Mouse (Mus musculus) gastrocnemius, adult 2 months (tissue): ENCODE data around the gene Cfap298. TPM values are rescaled to one million over a fixed set of nuclear protein-coding genes. Genes with fewer than 3 reads are reported as not detected.

Experiments used
- DNase-seq: peaks from one replicate; pipeline ENCODE4 v3.0.0; 2022
- H3K27ac ChIP-seq: fragments of 200-600 bp; 2 replicates; pipeline ENCODE4 v1.8.1; 2022; ENCODE audit warnings: mild to moderate bottlenecking
- H3K4me3 ChIP-seq: fragments of 200-600 bp; 2 replicates; pipeline ENCODE4 v1.8.1; 2022; ENCODE audit warnings: mild to moderate bottlenecking, moderate library complexity
- CTCF ChIP-seq: fragments of 200-600 bp; IDR thresholded peaks from 2 replicates; pipeline ENCODE4 v1.8.1; 2022; ENCODE audit warnings: antibody characterized with exemption, mild to moderate bottlenecking, moderate library complexity
- intact Hi-C: fragments of 180-260 bp; cut with DNase I; formaldehyde crosslinking; loops from one replicate; pipeline ENCODE4 v1.15.1; 2025
- microRNA-seq: library from miRNA; unstranded; fragments of <30 nt; microRNA quantifications from one replicate; pipeline ENCODE4 v1.2.0, GENCODE M21; 2021
- total RNA-seq, 2 experiments: library from RNA; stranded (reverse); gene quantifications; 2 replicates each; pipeline ENCODE4 v1.2.3; 2021

Gene Cfap298
- total RNA-seq, 2 experiments from 2014 or later: 33.1 to 33.8 TPM

DNA sequence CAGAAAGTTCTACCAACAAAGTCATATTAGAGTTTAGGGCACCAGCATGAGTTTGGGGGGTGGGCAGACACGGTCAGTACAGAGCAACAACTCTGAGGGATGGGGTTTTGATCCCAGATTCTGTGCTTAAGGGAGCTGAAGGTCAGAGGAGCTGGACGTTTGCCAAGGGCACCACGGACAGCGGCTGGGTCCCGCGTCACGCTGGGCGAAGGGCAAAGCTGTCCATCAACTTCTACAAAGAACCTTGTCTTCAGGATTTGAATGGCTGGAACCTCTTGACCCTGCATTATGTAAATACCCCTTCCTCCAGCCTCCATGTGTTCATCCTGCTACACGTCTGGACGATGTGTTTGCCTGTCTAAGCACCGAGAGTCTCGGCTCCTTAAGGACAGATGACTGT lies 35.4 kb downstream of the Cfap298 start:
- no peak overlapping the region for H3K27ac ChIP-seq
- no peak for TF ChIP-seq CTCF
- intact Hi-C loops: no loop called here
- no peak for DNase-seq
- no peak overlapping the region for H3K4me3 ChIP-seq

DNA sequence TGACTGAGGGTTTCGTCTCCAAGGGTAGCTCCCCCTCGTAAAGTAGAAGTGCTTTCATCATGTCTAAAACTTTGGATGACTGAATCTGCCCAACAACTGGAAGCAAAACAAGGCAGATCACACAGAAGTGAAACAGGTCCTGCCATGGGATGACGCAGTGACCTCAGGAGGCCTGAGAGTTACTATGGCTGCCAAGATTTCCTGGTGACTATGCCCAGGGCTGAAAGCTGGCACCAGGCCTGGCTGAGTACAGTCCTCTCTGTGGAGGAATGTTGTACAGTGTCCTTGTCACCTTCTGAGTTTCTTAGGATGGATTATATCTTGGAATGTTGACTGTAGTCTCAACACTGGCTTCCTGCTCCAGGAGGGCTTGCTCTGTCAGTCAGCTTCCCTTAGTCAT lies 37.3 kb downstream of the Cfap298 start:
- Histone ChIP-seq H3K27ac (no peak overlapping the region), H3K4me3 (no peak overlapping the region)
- DNase-seq: peak; percentile 54
- no peak for TF ChIP-seq CTCF
- intact Hi-C loops: no loop called here

DNA sequence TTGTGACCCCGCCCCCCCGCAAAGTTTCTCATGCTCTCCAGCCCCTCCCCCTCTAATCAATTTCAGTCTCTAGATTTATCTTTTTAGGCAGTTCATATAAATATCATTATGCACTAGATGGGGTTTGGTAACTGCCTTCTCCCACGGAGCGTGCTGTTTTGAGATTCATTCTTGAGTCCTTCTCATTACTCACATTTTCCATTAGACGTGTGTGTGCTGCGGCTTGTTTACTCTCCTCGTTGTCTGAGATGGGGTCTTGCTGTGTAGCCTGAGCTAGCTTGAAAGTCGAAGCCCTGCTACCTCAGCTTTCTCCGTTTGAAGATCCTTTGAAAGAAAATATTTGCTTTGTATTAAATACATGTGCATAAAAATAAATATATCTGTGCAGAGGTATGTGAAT lies 41.1 kb downstream of the Cfap298 start:
- Histone ChIP-seq H3K27ac (no peak overlapping the region), H3K4me3 (no peak overlapping the region)
- intact Hi-C loops: no loop called here
- no peak for DNase-seq
- no peak for TF ChIP-seq CTCF

DNA sequence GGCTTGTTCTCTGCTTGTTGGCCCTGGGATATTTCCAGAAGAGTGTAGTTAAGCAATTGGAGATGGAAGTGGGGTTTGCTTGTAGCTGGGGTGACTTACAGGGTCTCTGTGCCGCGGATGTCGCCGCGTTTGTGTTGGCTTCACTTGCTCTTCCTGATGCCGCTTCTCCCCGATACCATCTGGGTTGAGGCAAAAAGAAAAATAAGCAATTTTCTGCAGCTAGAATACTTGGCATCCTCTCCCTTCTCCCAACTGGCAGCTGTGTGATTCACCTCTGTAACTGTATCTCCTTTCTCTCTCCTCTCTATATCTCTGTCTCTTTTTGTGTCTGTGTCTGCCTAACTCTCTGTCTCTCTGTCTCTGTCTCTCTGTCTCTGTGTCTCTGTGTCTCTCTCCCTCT lies 41.9 kb downstream of the Cfap298 start:
- no peak for TF ChIP-seq CTCF
- no peak overlapping the region for H3K27ac ChIP-seq
- H3K4me3 ChIP-seq: no peak overlapping the region
- intact Hi-C loops: no loop called here
- no peak for DNase-seq

DNA sequence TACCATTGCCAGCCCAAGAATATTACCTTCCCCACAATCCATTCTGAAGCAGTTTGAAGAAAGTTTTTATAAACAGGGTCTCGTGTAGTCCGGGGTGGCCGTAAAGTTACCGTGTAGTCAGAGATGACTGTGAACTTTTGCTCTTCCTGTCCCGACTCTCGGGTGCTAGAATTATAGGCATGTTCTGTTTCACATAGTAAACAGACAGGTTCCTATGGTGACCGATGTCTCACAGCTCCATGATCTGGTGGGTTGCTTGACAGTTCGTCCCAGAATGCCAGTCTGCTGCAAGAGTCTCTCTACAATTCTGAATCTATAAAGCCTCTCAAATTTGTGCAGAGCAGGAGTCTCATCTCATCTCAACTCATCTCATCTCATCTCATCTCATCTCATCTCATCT lies 42.8 kb downstream of the Cfap298 start:
- TF ChIP-seq CTCF: no peak
- intact Hi-C loops: no loop called here
- no peak overlapping the region for H3K27ac ChIP-seq
- DNase-seq: no peak
- no peak overlapping the region for H3K4me3 ChIP-seq

DNA sequence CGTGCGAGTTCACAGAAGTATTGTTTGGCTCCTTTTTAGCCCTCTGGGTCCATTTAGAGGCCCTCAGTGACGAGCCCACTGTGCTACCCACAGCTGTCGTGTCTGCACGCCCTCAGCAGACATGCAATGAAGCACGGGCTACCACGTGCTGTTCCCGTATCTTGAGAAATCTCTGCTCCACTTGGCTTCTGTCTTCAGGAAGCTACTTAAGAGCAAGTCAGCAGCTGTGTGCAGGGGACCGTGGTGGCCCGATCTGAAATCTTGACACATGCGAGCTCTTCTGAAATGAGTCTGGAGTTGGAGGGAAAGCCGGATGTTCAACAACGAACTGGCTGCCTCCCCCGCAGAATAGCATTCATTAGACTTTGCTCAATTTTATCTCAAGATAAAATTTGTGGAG lies 43.3 kb downstream of the Cfap298 start:
- no peak for TF ChIP-seq CTCF
- H3K27ac ChIP-seq: no peak overlapping the region
- peak; percentile 19 for DNase-seq
- H3K4me3 ChIP-seq: no peak overlapping the region
- intact Hi-C loops: no loop called here

DNA sequence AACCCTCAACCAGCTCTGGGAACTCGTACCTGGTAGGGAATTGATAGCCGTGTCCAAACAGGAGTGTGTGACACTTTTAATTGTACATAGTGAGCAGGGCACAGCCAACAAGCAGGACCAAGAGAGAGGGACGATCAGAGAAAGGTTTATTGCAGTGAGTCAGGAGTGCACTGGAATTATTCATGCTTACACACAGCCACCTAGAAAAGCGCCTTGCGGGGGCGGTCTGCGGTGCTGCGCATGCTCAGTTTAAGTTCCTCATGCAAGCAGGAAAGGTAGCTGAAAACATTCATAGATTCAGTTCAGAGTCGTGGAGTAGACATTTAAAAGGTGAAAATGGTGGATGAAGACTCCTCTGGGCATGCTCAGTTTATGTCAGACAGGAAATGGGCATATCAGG lies 44.2 kb downstream of the Cfap298 start:
- TF ChIP-seq CTCF: no peak
- H3K27ac ChIP-seq: no peak overlapping the region
- no peak overlapping the region for H3K4me3 ChIP-seq
- no peak for DNase-seq
- intact Hi-C loops: no loop called here

DNA sequence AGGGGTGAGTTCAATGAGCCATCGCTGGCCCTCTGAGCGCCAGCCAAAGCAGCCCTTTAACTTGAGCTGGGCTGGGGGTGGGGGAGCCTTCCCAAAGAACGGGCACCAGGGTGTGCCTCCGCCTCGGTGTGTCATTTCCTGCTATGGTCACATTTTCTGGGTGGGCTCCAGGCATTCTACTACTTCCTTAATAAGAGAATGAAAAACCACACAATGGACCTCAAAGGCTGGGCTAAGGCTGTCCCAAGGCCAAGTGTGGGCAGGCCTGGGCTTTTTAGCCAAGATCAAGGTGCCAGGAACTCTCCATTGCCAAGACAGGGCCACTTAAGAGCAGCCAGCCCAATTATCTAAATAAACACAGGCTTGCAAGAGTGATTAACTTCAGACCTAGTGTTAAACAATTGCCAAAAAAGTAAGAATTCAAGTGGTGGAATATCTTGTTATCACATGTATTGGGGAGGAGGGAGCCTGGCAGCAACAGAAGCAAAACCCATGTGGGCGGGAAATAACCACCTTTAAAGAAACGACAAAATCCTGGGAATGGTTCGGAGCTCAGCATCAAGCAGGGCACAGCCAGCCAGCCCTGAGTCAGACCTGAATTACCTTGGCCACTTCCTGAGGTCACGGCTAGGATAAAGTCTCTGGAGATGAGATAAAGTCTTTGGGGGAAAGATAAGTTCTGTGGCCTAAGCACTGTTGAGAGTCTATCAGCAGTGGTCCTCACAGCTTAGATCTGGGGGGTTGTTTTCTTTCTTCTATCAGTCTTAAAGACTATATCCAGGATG lies 48.9 kb downstream of the Cfap298 start:
- DNase-seq: peak; percentile 32
- no peak for TF ChIP-seq CTCF
- H3K4me3 ChIP-seq: no peak overlapping the region
- peak overlapping the region; percentile 31; the same call in 1 of the 2 replicates for H3K27ac ChIP-seq
- intact Hi-C loops: no loop called here

DNA sequence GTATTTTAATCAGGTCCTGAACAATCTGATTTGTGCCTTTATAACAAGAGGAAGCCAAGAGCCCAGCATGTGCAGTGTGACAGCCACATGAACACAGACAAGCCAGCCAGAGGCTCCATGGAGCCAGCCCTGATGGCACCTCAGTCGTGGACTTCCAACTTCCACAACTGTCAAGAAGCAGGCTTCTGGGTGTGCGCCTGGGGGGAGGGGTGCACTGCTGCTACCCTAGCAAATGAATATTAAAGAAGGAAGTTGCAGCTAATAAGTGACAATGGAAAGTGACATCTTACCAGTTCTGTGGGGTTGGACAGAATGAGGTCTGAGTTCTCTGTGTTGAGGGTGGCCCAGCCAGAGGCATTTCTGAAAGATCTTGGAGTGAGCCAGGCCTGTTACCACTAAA lies 49.6 kb downstream of the Cfap298 start:
- no peak for DNase-seq
- peak overlapping the region; percentile 31; the same call in 1 of the 2 replicates for H3K27ac ChIP-seq
- intact Hi-C loops: no loop called here
- no peak overlapping the region for H3K4me3 ChIP-seq
- no peak for TF ChIP-seq CTCF

DNA sequence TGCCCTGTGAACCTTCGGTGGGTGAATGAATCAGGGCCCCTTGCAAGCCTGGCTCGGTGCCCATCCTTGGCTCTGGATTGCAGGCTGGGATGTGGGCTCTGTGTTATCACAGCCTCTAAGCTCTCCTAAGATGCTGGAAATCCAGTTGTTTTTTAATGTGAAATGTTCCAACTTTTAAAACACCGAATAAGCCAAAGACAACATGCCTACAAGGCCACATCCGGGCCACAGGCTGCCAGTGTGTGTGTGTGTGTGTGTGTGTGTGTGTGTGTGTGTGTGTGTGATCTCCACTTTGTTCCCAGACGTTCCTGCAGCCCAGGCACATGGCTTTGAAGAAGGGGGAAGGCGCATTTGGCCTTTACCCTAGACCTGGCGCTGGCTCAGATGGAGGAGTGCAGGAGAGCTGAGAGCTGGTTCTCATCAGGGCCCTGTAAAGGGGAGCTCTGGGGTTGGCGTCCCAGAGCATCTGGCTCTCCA lies 52.4 kb downstream of the Cfap298 start:
- DNase-seq: peak; percentile 40
- H3K27ac ChIP-seq: no peak overlapping the region
- intact Hi-C loops: no loop called here
- no peak for TF ChIP-seq CTCF
- no peak overlapping the region for H3K4me3 ChIP-seq

DNA sequence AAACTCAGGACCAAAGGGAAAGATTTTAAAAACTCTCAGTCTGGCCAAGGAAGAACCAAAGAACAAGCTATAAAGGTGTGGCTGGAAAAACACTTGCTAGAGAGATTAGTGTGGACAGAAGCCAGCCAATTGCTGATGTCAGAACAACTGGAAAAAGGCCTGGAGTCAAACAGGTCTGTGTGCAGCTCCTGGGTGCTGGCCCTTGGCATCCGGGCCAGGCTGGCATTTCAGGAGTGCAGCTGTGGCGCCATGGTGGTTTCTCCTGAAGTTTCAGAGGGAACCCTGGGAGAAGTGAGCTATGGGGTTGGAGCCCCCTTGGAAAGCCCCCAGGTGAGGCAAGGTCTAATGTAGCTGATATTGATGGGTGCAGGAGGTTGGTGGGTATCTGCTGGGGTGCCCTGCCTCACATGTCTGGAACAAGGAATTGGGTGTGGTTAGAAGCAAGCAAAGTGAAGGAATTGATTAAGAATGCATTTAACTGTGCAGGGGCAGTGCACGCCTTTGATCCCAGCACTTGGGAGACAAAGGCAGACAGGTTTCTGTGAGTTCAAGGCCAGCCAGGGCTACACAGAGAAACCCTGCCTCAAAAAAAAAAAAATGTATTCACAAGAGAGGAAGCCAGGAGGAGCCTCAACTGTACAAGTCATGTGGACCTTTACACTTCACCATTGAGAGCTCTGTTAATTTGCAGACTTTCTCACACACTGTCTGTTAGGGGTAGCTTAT lies 56.6 kb downstream of the Cfap298 start:
- intact Hi-C loops: no loop called here
- no peak for TF ChIP-seq CTCF
- no peak for DNase-seq

More for the DNA sequence above, 56.6 kb downstream of the Cfap298 start:
- Histone ChIP-seq H3K27ac (no peak overlapping the region), H3K4me3 (no peak overlapping the region)

Small RNA genes within 50 kb of the gene (microRNA-seq; reads per million reads assigned to microRNA genes)
- not detected for gene Gm22933

Other genes starting within 250 kb of the Cfap298 start
- gene Mis18a, start 207.7 kb downstream of the Cfap298 start, total RNA-seq: under 1 TPM; 0.61 to 0.66 TPM
- gene Mrap, start 196.9 kb downstream of the Cfap298 start, total RNA-seq: under 1 TPM in 1 of 2 experiments, not detected in 1; 0.84 TPM
- gene Urb1, start 124.7 kb downstream of the Cfap298 start, total RNA-seq: 1 to 10 TPM; 4.7 to 5.0 TPM
- gene Eva1c, start 108.4 kb downstream of the Cfap298 start, total RNA-seq: under 1 TPM; 0.10 to 0.56 TPM
- gene Synj1, start 76.2 kb upstream of the Cfap298 start, total RNA-seq: 10 to 100 TPM; 11.2 to 13.8 TPM
- gene Paxbp1, start 109.4 kb upstream of the Cfap298 start, total RNA-seq: 10 to 100 TPM; 10.7 to 11.6 TPM
- under 1 TPM; 0.08 to 0.48 TPM for gene 4932438H23Rik, start 160.0 kb upstream of the Cfap298 start, total RNA-seq